Mouse (Mus musculus): ENCODE data around the gene Carnmt1. TPM values are rescaled to one million over a fixed set of nuclear protein-coding genes. Genes with fewer than 3 reads are reported as not detected.
A peak's percentile ranks its signal among the peaks of the same experiment; 100 is the strongest.

Gene Carnmt1
- total and polyA plus RNA-seq, 2 experiments from 2014 or later, result 8.2 to 11.5 TPM

- ATAC-seq (ENCODE audit: low FRiP score) (peak; percentile 95), DNase-seq (ENCODE audit: low spot score) (peak; percentile 94)
- Histone ChIP-seq H3K36me3 (ENCODE audit: insufficient read depth, low read length) (no peaks in the 10 kb centered on the region), H3K9me3 (ENCODE audit: low read length) (no peaks in the 10 kb centered on the region), H3K27ac (ENCODE audit: low read depth, low read length) (peak within 1 kb of the TSS; percentile 59; the same call in 1 of the 2 replicates), H3K4me2 (ENCODE audit: low read depth, low read length, poor library complexity, severe bottlenecking) (peak within 1 kb of the TSS; percentile 97), H3K27me3 (ENCODE audit: insufficient read depth, low read length) (no peaks in the 10 kb centered on the region; the same call in 1 of the 2 replicates), H3K4me3 (ENCODE audit: low read depth, low read length) (peak within 1 kb of the TSS; percentile 75), H3K4me1 (ENCODE audit: insufficient read depth, low read length) (no peaks in the 10 kb centered on the region), H3K9ac (replicated peaks; ENCODE audit: low read length, poor library complexity, severe bottlenecking) (peak within 1 kb of the TSS; percentile 54)
- TF ChIP-seq CTCF (IDR thresholded peaks at IDR 0.05), result no peak
- under 1% methylated on average over 49 of the region's 51 CpGs for WGBS
These were observed 38.8 kb upstream of the Carnmt1 start, which contains the start of the genes Ostf1 and Nmrk1 for GRCm38 (mm10) chr19:18631644-18632219. TSS of gene Ostf1 (minus strand) at chr19:18631823. TSS of gene Nmrk1 (plus strand) at chr19:18631950.

GRCm38 (mm10) chr19:18632231-18633185 is 38.1 kb upstream of the Carnmt1 start:
- H3K4me1 ChIP-seq (ENCODE audit: insufficient read depth, low read length), result no peaks in the 10 kb centered on the region
- no peak for DNase-seq (ENCODE audit: low spot score)
- no peak overlapping the region for H3K27ac ChIP-seq (ENCODE audit: low read depth, low read length)
- peak overlapping the region; percentile 75 for H3K4me3 ChIP-seq (ENCODE audit: low read depth, low read length)
- no peaks in the 10 kb centered on the region for H3K36me3 ChIP-seq (ENCODE audit: insufficient read depth, low read length)
- TF ChIP-seq CTCF (IDR thresholded peaks at IDR 0.05), result no peak
- 65% methylated on average over 13 of the region's 13 CpGs for WGBS
- peak overlapping the region; percentile 97 for H3K4me2 ChIP-seq (ENCODE audit: low read depth, low read length, poor library complexity, severe bottlenecking)
- no peaks in the 10 kb centered on the region; the same call in 1 of the 2 replicates for H3K27me3 ChIP-seq (ENCODE audit: insufficient read depth, low read length)
- no peak overlapping the region for H3K9ac ChIP-seq (replicated peaks; ENCODE audit: low read length, poor library complexity, severe bottlenecking)
- no peak for ATAC-seq (ENCODE audit: low FRiP score)
- no peaks in the 10 kb centered on the region for H3K9me3 ChIP-seq (ENCODE audit: low read length)

- ATAC-seq (ENCODE audit: low FRiP score) (no peak), DNase-seq (ENCODE audit: low spot score) (no peak)
- Histone ChIP-seq H3K4me2 (ENCODE audit: low read depth, low read length, poor library complexity, severe bottlenecking) (no peak overlapping the region), H3K27ac (ENCODE audit: low read depth, low read length) (no peak overlapping the region), H3K4me1 (ENCODE audit: insufficient read depth, low read length) (no peaks in the 10 kb centered on the region), H3K27me3 (ENCODE audit: insufficient read depth, low read length) (no peaks in the 10 kb centered on the region), H3K9me3 (ENCODE audit: low read length) (no peaks in the 10 kb centered on the region), H3K36me3 (ENCODE audit: insufficient read depth, low read length) (no peaks in the 10 kb centered on the region), H3K4me3 (ENCODE audit: low read depth, low read length) (no peak overlapping the region), H3K9ac (replicated peaks; ENCODE audit: low read length, poor library complexity, severe bottlenecking) (no peak overlapping the region)
- TF ChIP-seq CTCF (IDR thresholded peaks at IDR 0.05), result no peak
- WGBS, result 83% methylated on average over 5 of the region's 5 CpGs
These were observed 32.6 kb upstream of the Carnmt1 start for GRCm38 (mm10) chr19:18637954-18638353.

- no peak for TF ChIP-seq CTCF (IDR thresholded peaks at IDR 0.05)
- DNase-seq (ENCODE audit: low spot score) (no peak), ATAC-seq (ENCODE audit: low FRiP score) (no peak)
- H3K27me3 ChIP-seq (ENCODE audit: insufficient read depth, low read length), result no peaks in the 10 kb centered on the region
- H3K4me3 ChIP-seq (ENCODE audit: low read depth, low read length), result no peak overlapping the region
- H3K4me1 ChIP-seq (ENCODE audit: insufficient read depth, low read length), result no peaks in the 10 kb centered on the region
- H3K9ac ChIP-seq (replicated peaks; ENCODE audit: low read length, poor library complexity, severe bottlenecking), result no peak overlapping the region
- no peak overlapping the region for H3K27ac ChIP-seq (ENCODE audit: low read depth, low read length)
- H3K4me2 ChIP-seq (ENCODE audit: low read depth, low read length, poor library complexity, severe bottlenecking), result no peak overlapping the region
- no peaks in the 10 kb centered on the region for H3K36me3 ChIP-seq (ENCODE audit: insufficient read depth, low read length)
- WGBS, result 80% methylated on average over 5 of the region's 5 CpGs
- H3K9me3 ChIP-seq (ENCODE audit: low read length), result no peaks in the 10 kb centered on the region
These were observed 31.6 kb upstream of the Carnmt1 start for GRCm38 (mm10) chr19:18638949-18639348.

GRCm38 (mm10) chr19:18639552-18639951 is 31.0 kb upstream of the Carnmt1 start:
- Histone ChIP-seq H3K9me3 (ENCODE audit: low read length) (no peaks in the 10 kb centered on the region), H3K27ac (ENCODE audit: low read depth, low read length) (no peak overlapping the region), H3K27me3 (ENCODE audit: insufficient read depth, low read length) (no peaks in the 10 kb centered on the region), H3K4me3 (ENCODE audit: low read depth, low read length) (no peak overlapping the region), H3K9ac (replicated peaks; ENCODE audit: low read length, poor library complexity, severe bottlenecking) (no peak overlapping the region), H3K4me1 (ENCODE audit: insufficient read depth, low read length) (no peaks in the 10 kb centered on the region), H3K36me3 (ENCODE audit: insufficient read depth, low read length) (no peaks in the 10 kb centered on the region), H3K4me2 (ENCODE audit: low read depth, low read length, poor library complexity, severe bottlenecking) (no peak overlapping the region)
- 40% methylated on average over 2 of the region's 2 CpGs for WGBS
- TF ChIP-seq CTCF (IDR thresholded peaks at IDR 0.05), result peak; percentile 55
- ATAC-seq (ENCODE audit: low FRiP score) (no peak), DNase-seq (ENCODE audit: low spot score) (no peak)

- Histone ChIP-seq H3K36me3 (ENCODE audit: insufficient read depth, low read length) (no peaks in the 10 kb centered on the region), H3K4me3 (ENCODE audit: low read depth, low read length) (no peak overlapping the region), H3K4me1 (ENCODE audit: insufficient read depth, low read length) (no peaks in the 10 kb centered on the region), H3K4me2 (ENCODE audit: low read depth, low read length, poor library complexity, severe bottlenecking) (no peak overlapping the region), H3K27ac (ENCODE audit: low read depth, low read length) (no peak overlapping the region), H3K9me3 (ENCODE audit: low read length) (no peaks in the 10 kb centered on the region), H3K27me3 (ENCODE audit: insufficient read depth, low read length) (no peaks in the 10 kb centered on the region), H3K9ac (replicated peaks; ENCODE audit: low read length, poor library complexity, severe bottlenecking) (no peak overlapping the region)
- DNase-seq (ENCODE audit: low spot score) (no peak), ATAC-seq (ENCODE audit: low FRiP score) (no peak)
- TF ChIP-seq CTCF (IDR thresholded peaks at IDR 0.05), result no peak
- 91% methylated on average over 4 of the region's 4 CpGs for WGBS
These were observed 29.6 kb upstream of the Carnmt1 start for GRCm38 (mm10) chr19:18641001-18641400.

All from midbrain, postnatal 0 days (tissue).